Mouse (Mus musculus) heart, postnatal 0 days (tissue): Measurements from ENCODE around the gene T2.

Source experiments
- CTCF ChIP-seq: IDR thresholded peaks from 2 replicates; pipeline ENCODE4 v1.5.1; 2016; ENCODE audit warnings: antibody characterized with exemption, control low read depth, low read depth
- EP300 ChIP-seq: IDR thresholded peaks from 2 replicates; pipeline ENCODE4 v1.6.1; 2016; ENCODE audit warnings: antibody characterized with exemption, low read depth

DNA sequence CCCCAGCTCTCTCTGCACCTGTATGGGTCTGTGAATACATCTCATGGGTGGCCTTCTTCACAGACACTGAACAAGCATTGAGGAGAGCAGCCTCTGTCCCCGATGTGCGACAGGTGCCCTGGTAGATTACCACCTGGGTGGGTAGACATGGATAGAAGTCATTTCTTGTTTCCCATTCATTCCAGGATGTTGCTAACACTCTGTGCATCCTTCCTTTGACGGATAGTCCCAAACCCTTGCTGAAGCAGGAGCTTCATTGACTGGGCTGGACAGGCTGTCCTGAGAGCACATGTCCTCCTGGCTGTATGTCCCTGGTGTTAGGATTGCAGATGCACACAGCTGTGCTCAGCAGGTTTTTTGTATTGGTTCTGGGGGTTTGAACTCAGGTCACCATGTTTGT, 112.0 kb downstream of the T2 start:
- TF ChIP-seq CTCF (no peak), EP300 (no peak)
